Comparison of ENCODE assay signal across 15 mouse cellular contexts in genomic region chr3:77758840-77759361, GRCm38 (mm10).
"Had no signal": no experiment of that assay in that cellular context is flagged by ENCODE, and none has a peak within 500 bp of the region (broad histone marks: within the 10 kb centered on the region; RNA-seq: fewer than 3 reads in every experiment).

No protein-coding gene starts in this region.

- ATAC-seq: lung, postnatal 0 days; midbrain, embryonic 13.5 days; midbrain, embryonic 15.5 days had no signal

- DNase-seq: liver, postnatal 0 days; lung, adult 2 months; lung, postnatal 14 days; lung, postnatal 36 days; retina, postnatal 1 day; right cerebral cortex, adult 18-20 months; right cerebral cortex, postnatal 25 days; right cerebral cortex, postnatal 4 days; spleen, adult 18-20 months; thymus, adult 2 months; thymus, postnatal 25 days; thymus, postnatal 4 days had no signal
